Mouse (Mus musculus): ENCODE data around the gene Pitpnc1. TPM values are rescaled to one million over a fixed set of nuclear protein-coding genes. Genes with fewer than 3 reads are reported as not detected.

Pitpnc1 gene
- total RNA-seq, 2 experiments from 2014 or later = 57.4 to 66.8 TPM

GRCm38 (mm10) chr11:107386481-107386880, 84.0 kb downstream of the Pitpnc1 start:
- intact Hi-C loops (cut with DNase I; ENCODE audit: low total_unique reads) = loop anchor here (10.0 kb wide), 1 partner anchor 112 kb away; no protein-coding TSS in a partner anchor
- DNase-seq = no peak

GRCm38 (mm10) chr11:107385306-107385705, 85.2 kb downstream of the Pitpnc1 start:
- DNase-seq = peak; percentile 14
- intact Hi-C loops (cut with DNase I; ENCODE audit: low total_unique reads) = loop anchor here (10.0 kb wide), 1 partner anchor 111 kb away; no protein-coding TSS in a partner anchor

DNA sequence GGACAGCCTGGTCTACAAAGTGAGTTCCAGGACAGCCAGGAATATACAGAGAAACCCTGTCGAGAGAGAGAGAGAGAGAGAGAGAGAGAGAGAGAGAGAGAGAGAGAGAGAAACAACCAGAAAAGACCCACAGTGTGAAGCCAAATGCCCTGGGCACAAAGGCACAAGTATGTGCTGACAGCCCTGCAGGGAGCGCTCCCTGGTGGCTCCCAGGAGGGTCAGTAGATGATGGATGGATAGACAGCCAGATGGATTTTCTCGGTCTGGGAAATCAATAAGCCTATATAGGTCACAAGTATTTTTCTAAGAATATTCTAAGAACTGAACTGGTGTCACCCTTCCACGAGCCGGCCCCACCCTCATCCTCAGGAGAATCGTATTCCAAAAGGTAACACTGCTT, 86.5 kb downstream of the Pitpnc1 start:
- intact Hi-C loops (cut with DNase I; ENCODE audit: low total_unique reads) = loop anchor here (10.0 kb wide), 1 partner anchor 109 kb away; no protein-coding TSS in a partner anchor
- DNase-seq = no peak

- intact Hi-C loops (cut with DNase I; ENCODE audit: low total_unique reads) = loop anchor here (10.0 kb wide), 1 partner anchor 105 kb away; no protein-coding TSS in a partner anchor
- DNase-seq = no peak
Measured at GRCm38 (mm10) chr11:107379965-107380364, 90.5 kb downstream of the Pitpnc1 start.

- intact Hi-C loops (cut with DNase I; ENCODE audit: low total_unique reads) = no loop called here
- peak; percentile 53 for DNase-seq
Measured at GRCm38 (mm10) chr11:107379089-107379845, 91.2 kb downstream of the Pitpnc1 start.

- no peak for DNase-seq
- intact Hi-C loops (cut with DNase I; ENCODE audit: low total_unique reads) = no loop called here
Measured at GRCm38 (mm10) chr11:107377326-107377725, 93.2 kb downstream of the Pitpnc1 start.

DNA sequence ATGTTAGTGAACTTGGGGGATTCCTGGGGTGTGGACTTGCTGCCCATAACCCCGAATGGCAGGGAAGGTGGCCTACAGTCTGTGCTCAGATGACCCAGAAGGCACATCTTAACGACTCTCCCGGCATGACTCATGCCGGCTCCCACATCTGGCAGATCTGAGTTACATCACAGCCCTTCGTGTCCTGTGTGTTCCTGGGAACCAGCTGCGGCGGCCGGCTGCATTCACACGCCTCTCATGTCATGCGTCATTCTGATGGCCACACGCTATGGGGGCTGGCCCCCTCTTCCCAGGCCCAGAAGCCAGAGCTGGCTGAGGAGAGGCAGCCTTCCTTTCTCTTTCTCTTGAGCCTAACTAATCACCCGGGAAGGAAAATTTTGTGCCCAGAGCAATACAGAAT, 94.2 kb downstream of the Pitpnc1 start:
- intact Hi-C loops (cut with DNase I; ENCODE audit: low total_unique reads) = no loop called here
- peak; percentile 81 for DNase-seq

- intact Hi-C loops (cut with DNase I; ENCODE audit: low total_unique reads) = no loop called here
- no peak for DNase-seq
Measured at GRCm38 (mm10) chr11:107375816-107376215, 94.7 kb downstream of the Pitpnc1 start.

DNA sequence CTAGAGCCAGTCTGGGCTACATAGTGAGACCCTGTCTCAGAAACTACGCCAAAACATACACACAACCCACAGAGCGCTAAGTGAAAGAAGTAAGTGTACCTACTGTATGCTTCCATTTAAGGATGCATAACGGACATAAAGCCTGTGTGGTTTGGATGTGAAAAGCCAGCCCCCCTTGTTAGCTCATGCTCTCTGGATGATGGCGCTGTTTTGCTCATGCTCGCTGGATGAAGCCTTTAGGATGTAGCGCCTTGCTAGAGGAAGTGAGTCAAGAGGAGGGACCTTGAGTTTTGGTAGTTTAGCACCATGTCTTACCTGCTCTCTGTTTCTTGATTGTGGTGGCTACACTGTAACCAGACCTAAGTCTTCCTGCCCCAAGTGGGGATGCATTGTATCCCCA, 96.9 kb downstream of the Pitpnc1 start:
- intact Hi-C loops (cut with DNase I; ENCODE audit: low total_unique reads) = no loop called here

DNA sequence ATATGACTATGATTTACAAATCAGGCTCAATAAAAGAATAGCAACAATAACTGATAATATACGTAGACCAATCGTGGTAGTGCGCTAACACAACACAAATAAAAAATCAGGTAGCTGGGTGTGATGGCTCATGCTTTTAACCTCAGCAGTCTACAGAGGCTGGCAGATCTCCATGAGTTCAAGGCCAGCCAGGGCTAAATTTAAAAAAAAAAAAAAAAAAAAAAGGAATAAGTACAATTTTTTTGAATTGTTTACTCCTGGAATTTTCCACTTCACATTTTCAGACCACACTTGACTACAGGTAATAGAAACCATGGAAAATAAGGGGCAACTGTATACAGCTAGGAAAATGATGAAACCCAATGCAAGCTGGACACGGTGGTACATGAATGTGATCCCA, 97.3 kb downstream of the Pitpnc1 start:
- intact Hi-C loops (cut with DNase I; ENCODE audit: low total_unique reads) = no loop called here
- no peak for DNase-seq

More for the DNA sequence above, 96.9 kb downstream of the Pitpnc1 start:
- DNase-seq = no peak

DNA sequence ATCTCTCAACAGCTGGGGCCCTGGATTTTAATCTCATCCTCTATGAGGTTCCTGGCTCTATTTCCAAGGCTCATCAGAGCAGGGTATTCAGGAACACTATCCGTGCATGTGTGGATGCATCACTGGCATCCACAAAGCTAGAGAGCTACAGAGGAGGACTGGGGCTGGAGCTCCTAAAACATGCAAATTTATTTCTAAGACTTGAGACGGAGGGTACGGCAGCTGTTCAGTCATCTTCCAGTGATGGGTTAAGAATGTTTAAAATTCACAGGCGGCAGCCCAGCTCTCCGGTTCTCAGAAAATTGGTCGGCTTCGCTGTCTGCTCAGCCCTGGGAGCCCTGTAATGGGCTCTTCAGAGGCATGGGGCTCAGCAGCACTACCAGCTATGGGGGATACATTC, 97.8 kb downstream of the Pitpnc1 start:
- intact Hi-C loops (cut with DNase I; ENCODE audit: low total_unique reads) = no loop called here

DNA sequence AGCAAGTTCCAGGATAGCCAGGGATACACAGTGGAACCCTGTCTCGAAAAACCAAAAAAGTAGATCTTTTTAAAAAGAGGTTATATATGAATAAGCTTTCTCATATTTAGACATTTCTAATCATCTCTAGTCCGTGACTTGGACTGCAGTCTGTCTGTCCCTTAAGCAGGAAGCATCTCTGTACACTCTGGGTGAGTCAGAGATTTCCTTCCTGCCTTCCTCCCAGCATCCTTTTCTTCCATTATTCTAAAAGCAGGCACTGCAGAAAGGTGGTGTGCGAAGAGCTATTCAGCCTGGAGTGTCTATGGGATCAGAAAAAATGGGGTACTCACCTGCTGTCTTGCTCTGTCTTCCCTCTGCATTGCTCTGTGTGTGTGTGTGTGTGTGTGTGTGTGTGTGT, 100.0 kb downstream of the Pitpnc1 start:
- intact Hi-C loops (cut with DNase I; ENCODE audit: low total_unique reads) = no loop called here
- DNase-seq = no peak

More for the DNA sequence above, 97.8 kb downstream of the Pitpnc1 start:
- DNase-seq = no peak

DNA sequence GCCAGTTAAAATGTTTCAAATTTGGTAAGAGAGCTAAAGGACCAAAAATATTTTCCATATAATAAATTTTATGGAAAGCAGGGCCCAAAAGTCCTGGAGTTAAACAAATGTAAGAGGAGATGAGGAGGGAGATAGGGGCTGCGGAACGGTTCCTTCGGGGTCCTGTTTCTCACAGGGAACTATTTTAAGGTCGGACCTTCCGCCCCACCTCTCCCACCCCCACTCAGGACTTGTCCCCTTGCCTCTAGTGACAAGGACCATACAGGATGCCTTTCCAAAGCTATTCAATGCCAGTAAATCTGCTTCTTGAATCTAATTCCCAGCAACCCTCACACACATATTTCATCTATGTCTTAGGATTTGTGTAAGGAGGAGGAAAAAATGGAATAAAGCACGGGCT, 100.8 kb downstream of the Pitpnc1 start:
- no peak for DNase-seq
- intact Hi-C loops (cut with DNase I; ENCODE audit: low total_unique reads) = no loop called here

DNA sequence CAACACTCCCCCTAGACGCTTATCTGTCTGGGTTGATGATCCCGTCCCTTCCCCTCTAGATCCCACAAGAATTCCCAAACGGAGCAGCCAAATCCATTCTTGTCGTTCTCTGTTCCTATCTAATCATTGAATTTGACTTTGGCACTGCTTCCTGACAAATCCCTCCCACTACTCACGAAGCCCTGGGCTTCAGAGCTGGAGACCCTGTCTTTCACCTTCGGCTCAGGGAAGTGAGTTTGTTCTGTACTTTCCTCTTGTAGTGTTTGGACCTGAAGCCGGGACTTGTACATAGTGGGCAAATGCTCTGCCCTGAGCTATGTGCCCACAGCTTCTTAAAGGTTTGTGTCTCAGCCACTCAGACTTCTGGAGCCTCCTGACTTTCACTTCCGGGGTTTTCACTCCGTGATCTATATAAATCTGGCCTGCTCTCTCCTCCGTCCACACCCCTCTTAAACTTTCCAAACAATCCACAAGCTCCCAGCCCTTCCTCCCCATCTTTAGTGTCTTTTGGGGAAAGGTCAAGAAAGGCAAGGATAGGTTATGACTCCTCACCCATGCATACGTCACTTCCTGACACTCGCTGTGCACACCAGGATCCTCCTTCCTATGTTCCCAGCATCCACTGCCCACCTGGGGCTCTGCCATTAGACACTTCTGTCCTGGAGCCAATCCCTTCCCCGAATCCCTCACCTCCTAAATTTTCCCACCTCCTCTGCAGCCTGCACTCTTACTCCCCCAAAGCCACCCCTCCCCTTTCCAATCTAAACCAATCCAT, 104.4 kb downstream of the Pitpnc1 start:
- no peak for DNase-seq
- intact Hi-C loops (cut with DNase I; ENCODE audit: low total_unique reads) = no loop called here

DNA sequence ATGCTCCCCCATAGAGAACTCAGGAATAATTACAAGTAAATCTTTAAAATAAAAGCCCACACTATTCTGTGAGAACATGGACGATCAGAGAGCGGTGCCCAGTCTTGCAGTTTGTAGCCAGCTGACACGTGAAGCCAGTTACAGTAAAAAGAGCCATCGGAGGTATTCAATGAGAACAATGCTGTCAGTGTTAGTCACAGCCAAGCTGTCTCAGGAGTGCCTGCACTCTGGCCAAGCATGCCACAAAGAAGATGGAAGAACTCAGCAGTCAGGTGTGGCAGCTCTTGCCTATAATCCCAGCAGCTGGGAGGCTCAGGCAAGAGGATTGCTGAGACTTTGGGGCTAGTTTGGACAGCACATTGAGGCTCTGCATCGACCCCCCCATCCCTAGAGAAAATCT, 111.8 kb downstream of the Pitpnc1 start:
- DNase-seq = no peak
- intact Hi-C loops (cut with DNase I; ENCODE audit: low total_unique reads) = no loop called here

GRCm38 (mm10) chr11:107356224-107356623, 114.3 kb downstream of the Pitpnc1 start:
- intact Hi-C loops (cut with DNase I; ENCODE audit: low total_unique reads) = no loop called here
- DNase-seq = no peak

GRCm38 (mm10) chr11:107355526-107355925, 115.0 kb downstream of the Pitpnc1 start:
- no peak for DNase-seq
- intact Hi-C loops (cut with DNase I; ENCODE audit: low total_unique reads) = no loop called here

- intact Hi-C loops (cut with DNase I; ENCODE audit: low total_unique reads) = no loop called here
- no peak for DNase-seq
Measured at GRCm38 (mm10) chr11:107354499-107355143, 115.9 kb downstream of the Pitpnc1 start.

DNA sequence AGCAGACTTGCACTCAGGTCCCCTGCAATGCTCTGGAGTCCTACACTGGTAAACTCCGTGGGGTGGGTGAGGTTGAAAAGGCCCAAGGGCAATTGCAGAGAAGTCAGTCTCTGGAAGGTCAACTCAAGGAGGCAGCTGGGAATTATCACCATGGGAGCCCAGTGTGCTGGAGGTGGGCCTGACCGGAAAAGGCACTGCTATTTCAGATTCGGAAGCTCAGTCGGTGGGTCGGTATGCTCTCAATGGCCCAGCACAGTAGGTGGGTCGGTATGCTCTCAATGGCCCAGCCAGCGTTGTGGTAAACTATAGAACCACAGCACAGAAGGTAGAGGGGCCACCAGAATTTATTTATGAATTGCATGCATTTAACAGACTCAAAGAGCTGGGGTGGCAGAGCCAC, 117.9 kb downstream of the Pitpnc1 start:
- intact Hi-C loops (cut with DNase I; ENCODE audit: low total_unique reads) = no loop called here
- no peak for DNase-seq

GRCm38 (mm10) chr11:107349756-107350155, 120.7 kb downstream of the Pitpnc1 start:
- DNase-seq = no peak
- intact Hi-C loops (cut with DNase I; ENCODE audit: low total_unique reads) = no loop called here
